Mouse (Mus musculus) CD4-positive, CD25-positive, alpha-beta regulatory T cell (primary cell): ENCODE measurements around the gene Sec61a2. TPM values are rescaled to one million over a fixed set of nuclear protein-coding genes. Genes with fewer than 3 reads are reported as not detected.

Experiments used
- polyA plus RNA-seq: library from polyadenylated mRNA; unstranded; fragments of 100-300 nt; shearing (Covaris generic); gene quantifications from one replicate; pipeline ENCODE4 v1.2.1, GENCODE M21; 2017

The Sec61a2 gene
- 25.3 TPM for polyA plus RNA-seq

GRCm38 (mm10) chr2:5894843-5895570 lies at the start of gene Sec61a2:
Sec61a2 (minus strand) TSS chr2:5895432.

GRCm38 (mm10) chr2:5942416-5943032 lies 47.3 kb upstream of the Sec61a2 start, which contains the start of gene Dhtkd1:
Dhtkd1 (minus strand) TSS chr2:5942792.

GRCm38 (mm10) chr2:5862834-5863233 lies 32.4 kb downstream of the Sec61a2 start, which contains the start of gene Gm13199:
Gm13199 (minus strand) TSS chr2:5862934.

GRCm38 (mm10) chr2:5844873-5845631 lies 50.2 kb downstream of the Sec61a2 start, which contains the start of the genes Nudt5 and Cdc123:
Nudt5 (plus strand) TSS chr2:5845019.
Cdc123 (minus strand) TSS chr2:5845164.

Other genes starting within 250 kb of the Sec61a2 start
- gene Camk1d, start 180.9 kb downstream of the Sec61a2 start, polyA plus RNA-seq = 41.3 TPM
- 34.5 TPM for gene Nudt5, start 50.4 kb downstream of the Sec61a2 start, polyA plus RNA-seq
- gene Cdc123, start 50.3 kb downstream of the Sec61a2 start, polyA plus RNA-seq = 191 TPM
- 1.8 TPM for gene Gm13199, start 32.5 kb downstream of the Sec61a2 start, polyA plus RNA-seq
- 0.29 TPM for gene Dhtkd1, start 47.4 kb upstream of the Sec61a2 start, polyA plus RNA-seq
- gene Upf2, start 56.0 kb upstream of the Sec61a2 start, polyA plus RNA-seq = 17.4 TPM
- 0.13 TPM for gene Proser2, start 234.8 kb upstream of the Sec61a2 start, polyA plus RNA-seq